Mouse (Mus musculus): ENCODE data around the gene Ccnl2. TPM values are rescaled to one million over a fixed set of nuclear protein-coding genes. Genes with fewer than 3 reads are reported as not detected.
A peak's percentile ranks its signal among the peaks of the same experiment; 100 is the strongest.

Gene Ccnl2
- total and polyA plus RNA-seq, 3 experiments: 46.1 to 103 (median 48.6) TPM

- no peak for TF ChIP-seq USF1 (IDR thresholded peaks at IDR 0.05; ENCODE audit: low read depth, low read length)
- no peak; the same call in 1 of the 2 replicates for TF ChIP-seq MAZ (IDR thresholded peaks at IDR 0.05; ENCODE audit: low read depth, low read length)
- TF ChIP-seq KAT2A (conservative IDR thresholded peaks at IDR 0.05; ENCODE audit: low read depth, low read length): no peak
- TF ChIP-seq GATA1 (IDR thresholded peaks at IDR 0.05; ENCODE audit: low read depth, low read length): no peak
- TF ChIP-seq TBP (IDR thresholded peaks at IDR 0.05; ENCODE audit: low read depth, low read length): no peak
- TF ChIP-seq SIN3A (IDR thresholded peaks at IDR 0.05; ENCODE audit: low read length): peak; percentile 52
- no peak for TF ChIP-seq MYC (IDR thresholded peaks at IDR 0.05; ENCODE audit: low read depth, low read length)
- peak; percentile 49 for TF ChIP-seq ZC3H11A (IDR thresholded peaks at IDR 0.05; ENCODE audit: low read depth, low read length)
- TF ChIP-seq GABPA (IDR thresholded peaks at IDR 0.05; ENCODE audit: low read depth, low read length): no peak
- no peak for TF ChIP-seq MEF2A (IDR thresholded peaks at IDR 0.05; ENCODE audit: extremely low read depth, insufficient replicate concordance, low read depth, low read length, poor library complexity, severe bottlenecking)
- no peak for TF ChIP-seq RCOR1 (IDR thresholded peaks at IDR 0.05; ENCODE audit: low read depth, low read length)
- peak; percentile 48 to 80 (median 72) for TF ChIP-seq CTCF (IDR thresholded peaks at IDR 0.05 in 2 of 3, conservative IDR thresholded peaks at IDR 0.05 in 1 of 3; ENCODE audit: control insufficient read depth in 1 of 3, insufficient read depth in 1 of 3, low read depth in 2 of 3, low read length in 3 of 3, poor library complexity in 1 of 3, severe bottlenecking in 1 of 3)
- TF ChIP-seq JUND (IDR thresholded peaks at IDR 0.05; ENCODE audit: low read depth, low read length): no peak
- peak in 1 of 2 experiments; percentile 25; a peak in 1 of 4 replicates for TF ChIP-seq POLR2A (IDR thresholded peaks at IDR 0.05; ENCODE audit: control insufficient read depth in 1 of 2, insufficient read depth in 1 of 2, low read depth in 1 of 2, low read length in 2 of 2, poor library complexity in 1 of 2)
- TF ChIP-seq MXI1 (IDR thresholded peaks at IDR 0.05; ENCODE audit: low read depth, low read length): peak; percentile 35
- TF ChIP-seq NELFE (IDR thresholded peaks at IDR 0.05; ENCODE audit: low read depth, low read length): peak; percentile 33; the same call in 1 of the 2 replicates
- peak; percentile 24; the same call in 1 of the 2 replicates for TF ChIP-seq TCF12 (IDR thresholded peaks at IDR 0.05; ENCODE audit: low read depth, low read length)
- TF ChIP-seq MAX (IDR thresholded peaks at IDR 0.05; ENCODE audit: low read length): peak; percentile 41; the same call in 1 of the 2 replicates
- TF ChIP-seq SMC3 (IDR thresholded peaks at IDR 0.05; ENCODE audit: low read depth, low read length): peak; percentile 60
- TF ChIP-seq CHD1 (IDR thresholded peaks at IDR 0.05; ENCODE audit: low read depth, low read length): 0 out of 2 replicates have a peak, but pooled peaks have one; percentile 54
- TF ChIP-seq HCFC1 (IDR thresholded peaks at IDR 0.05; ENCODE audit: low read depth, low read length): peak; percentile 18
- TF ChIP-seq MYB (IDR thresholded peaks at IDR 0.05; ENCODE audit: low read depth, low read length): no peak
- no peak for TF ChIP-seq POLR2AphosphoS5 (IDR thresholded peaks at IDR 0.05; ENCODE audit: borderline replicate concordance, low read depth, low read length)
- no peak for TF ChIP-seq UBTF (IDR thresholded peaks at IDR 0.05; ENCODE audit: borderline replicate concordance, insufficient read depth, low read depth, low read length)
- TF ChIP-seq ELF1 (IDR thresholded peaks at IDR 0.05; ENCODE audit: low read depth, low read length): no peak
Observed at GRCm38 (mm10) chr4:155784081-155784701, 28.1 kb upstream of the Ccnl2 start (continued).

Data from MEL (cell line).